Mouse (Mus musculus): ENCODE measurements around the gene Tpd52l1.
A peak's percentile ranks its signal among the peaks of the same experiment; 100 is the strongest.

Gene Tpd52l1

GRCm38 (mm10) chr10:31346401-31346800 lies 99.4 kb downstream of the Tpd52l1 start:
- DNase-seq (ENCODE audit: low spot score in 2 of 2): no peak

DNA sequence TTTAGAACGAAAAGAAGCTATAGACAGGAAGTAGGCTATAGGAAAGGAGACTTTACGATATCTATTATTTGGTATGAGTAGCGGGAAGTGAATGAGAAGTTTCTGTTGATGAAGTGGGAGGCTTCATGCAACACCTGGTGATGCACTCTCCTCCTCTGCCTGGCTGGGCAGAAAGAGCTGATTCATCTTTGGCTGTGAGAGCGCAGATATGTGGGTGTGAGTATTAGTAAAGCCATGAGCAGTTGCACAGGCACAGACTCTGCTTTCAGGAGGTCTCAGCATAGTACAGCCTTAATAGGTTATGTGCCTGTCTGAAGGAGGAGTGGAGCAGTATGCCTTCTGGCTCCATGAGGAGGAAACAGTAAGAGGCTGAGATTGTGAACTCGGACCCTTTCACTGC lies 109.3 kb downstream of the Tpd52l1 start:
- no peak for DNase-seq (ENCODE audit: low spot score in 2 of 2)

DNA sequence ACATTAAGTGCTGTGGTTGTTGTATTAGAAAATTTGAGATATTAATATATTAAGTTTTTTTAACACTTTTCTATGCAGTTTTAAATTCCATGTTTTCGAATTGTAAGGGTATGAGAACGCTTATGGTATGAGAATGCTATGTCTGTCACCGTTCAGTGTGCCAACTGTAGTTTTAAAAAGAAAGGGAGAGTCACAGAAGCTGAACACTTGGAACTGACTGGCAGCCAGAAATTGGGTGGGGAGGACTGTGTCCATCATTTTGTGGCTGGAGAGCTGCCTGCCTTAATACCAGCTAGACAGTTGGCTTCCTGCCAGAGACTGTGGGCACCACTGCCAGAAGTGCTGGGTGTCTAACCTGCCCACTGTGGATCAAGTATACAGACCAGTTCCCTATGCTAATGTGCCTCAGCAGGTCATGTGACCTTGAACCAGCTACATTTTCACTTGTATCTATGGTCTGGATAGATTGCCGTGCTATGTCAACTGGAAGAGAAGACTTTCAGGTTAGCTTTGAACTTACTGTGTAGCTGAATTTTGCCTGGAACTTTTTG lies 114.5 kb downstream of the Tpd52l1 start:
- no peak for DNase-seq (ENCODE audit: low spot score in 2 of 2)

DNA sequence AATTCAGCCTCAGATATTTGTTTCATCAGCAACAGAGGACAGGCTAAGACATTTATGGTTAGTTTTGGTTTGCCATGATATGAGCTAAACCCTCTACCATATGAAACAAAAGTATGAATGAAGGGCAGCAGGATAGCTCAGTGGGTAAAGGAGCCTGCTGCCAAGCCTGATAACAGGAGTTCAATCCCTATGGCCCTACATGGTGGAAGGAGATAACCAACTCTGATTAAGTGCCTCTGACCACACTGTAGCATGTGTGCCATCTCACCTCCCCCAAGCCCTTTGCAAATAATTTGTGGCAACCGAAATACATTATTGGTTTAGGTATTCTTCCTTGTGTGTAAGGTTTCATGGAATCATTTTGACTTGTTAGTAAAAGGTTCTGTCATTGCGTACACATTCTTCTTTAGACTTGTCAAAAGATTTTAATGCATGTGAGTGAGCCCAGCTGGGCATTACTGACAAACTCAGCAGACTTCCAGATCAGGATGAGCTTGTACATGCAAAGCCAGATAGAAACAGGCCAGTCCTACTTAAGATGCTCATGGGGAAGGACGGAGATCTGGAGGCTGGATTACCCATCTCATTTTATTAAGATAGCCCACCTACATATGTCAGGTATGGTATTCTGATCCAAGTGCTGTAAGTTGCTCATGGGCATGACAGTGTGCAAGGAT lies 115.3 kb downstream of the Tpd52l1 start:
- no peak for DNase-seq (ENCODE audit: low spot score in 2 of 2)

DNA sequence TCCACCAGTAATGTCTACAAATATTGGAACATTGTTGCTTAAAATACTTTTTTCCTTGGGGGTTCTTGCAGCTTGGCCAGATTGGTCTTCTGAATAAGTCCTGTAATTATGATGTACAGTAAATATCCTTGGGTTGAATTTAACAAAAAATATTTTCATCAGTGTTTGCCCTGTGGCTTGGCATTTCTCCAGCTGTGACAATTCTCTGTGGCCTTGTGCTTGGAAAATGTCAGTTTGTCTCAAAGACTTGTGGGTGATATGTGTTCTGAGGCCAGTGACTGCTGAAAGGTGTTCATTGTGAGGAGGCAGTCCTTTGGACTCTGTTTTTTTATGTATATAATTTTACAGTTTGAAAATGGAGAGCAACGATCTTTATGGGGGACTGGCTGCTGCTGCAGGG lies 116.3 kb downstream of the Tpd52l1 start:
- no peak for DNase-seq (ENCODE audit: low spot score in 2 of 2)

DNA sequence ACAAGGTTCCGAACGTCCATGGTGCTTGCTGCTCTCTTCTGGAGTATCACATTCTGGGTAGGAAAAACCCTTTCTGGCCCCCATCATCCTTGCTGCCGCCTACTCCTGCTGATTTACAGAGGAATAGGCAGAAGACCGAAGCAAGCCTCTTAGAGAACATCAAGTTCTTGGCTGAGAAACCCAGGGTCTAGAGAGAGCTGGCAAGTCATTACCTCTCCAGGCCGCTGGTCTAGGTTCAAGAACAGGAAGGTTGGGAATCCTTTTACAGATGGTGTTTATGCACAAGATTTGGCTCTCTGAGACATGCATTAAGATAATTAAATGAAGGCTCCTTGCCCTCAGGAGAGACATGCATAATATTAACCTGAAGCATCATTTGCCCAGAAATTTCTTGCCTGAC lies 127.3 kb downstream of the Tpd52l1 start:
- DNase-seq (ENCODE audit: low spot score in 2 of 2): no peak

GRCm38 (mm10) chr10:31312865-31313848 lies 132.6 kb downstream of the Tpd52l1 start, which contains the start of gene Hddc2:
TSS of gene Hddc2 (plus strand) at chr10:31313383.
- DNase-seq (ENCODE audit: low spot score in 2 of 2): peak; percentile 49

GRCm38 (mm10) chr10:31307024-31307598 lies 138.6 kb downstream of the Tpd52l1 start:
- DNase-seq (ENCODE audit: low spot score in 2 of 2): no peak

DNA sequence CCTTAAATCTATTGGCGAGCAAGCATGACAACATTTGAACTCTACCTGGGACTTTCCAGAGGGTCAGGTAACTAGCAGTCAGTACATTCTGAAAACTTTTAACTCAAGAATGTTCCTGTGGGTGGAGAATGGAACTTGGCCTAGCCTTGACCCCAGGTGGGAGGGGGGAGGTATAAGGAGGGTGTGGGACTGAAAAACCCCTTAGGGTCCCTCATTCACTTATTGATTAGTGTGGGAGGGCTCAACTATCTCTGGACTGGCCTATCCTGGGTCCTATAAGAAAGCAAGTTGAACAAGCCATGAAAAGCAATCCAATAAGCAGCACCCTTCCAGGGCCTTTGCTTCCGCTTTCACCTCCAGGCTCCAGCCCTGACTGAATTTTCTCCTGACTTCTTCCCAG lies 142.3 kb downstream of the Tpd52l1 start:
- no peak for DNase-seq (ENCODE audit: low spot score in 2 of 2)

- no peak for DNase-seq (ENCODE audit: low spot score in 2 of 2)
These were observed 145.5 kb downstream of the Tpd52l1 start for GRCm38 (mm10) chr10:31300292-31300691.

DNA sequence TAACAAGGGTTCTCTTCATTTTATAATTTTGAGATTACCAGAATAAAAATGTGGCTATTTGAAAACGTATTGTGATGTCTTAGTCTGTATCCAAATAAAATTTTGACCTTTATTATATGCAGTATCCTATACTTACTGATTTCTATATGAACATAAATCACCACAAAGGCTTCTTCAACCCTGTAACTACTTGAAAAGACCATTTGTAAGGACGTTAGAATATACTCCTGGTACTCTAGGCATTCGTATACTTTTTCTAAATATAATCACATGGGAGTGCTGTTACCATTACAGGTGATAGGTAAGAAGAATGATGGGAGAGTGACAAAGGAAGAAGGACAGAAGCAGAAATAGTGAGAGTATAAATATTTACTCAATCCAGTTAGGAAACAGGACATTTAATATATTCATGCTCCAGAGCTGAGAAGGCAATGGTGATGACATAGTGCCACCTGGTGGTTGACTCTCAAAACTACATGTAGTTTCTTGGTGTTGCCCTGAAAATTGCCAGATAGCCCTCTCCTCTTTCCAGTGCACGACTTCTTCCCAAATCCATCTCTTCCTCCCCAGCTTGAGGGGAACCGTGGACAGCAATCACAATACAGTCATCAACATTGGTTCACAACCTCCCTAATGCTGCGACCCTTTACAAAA lies 146.7 kb downstream of the Tpd52l1 start:
- peak in 1 of 2 experiments; percentile 25 for DNase-seq (ENCODE audit: low spot score in 2 of 2)

DNA sequence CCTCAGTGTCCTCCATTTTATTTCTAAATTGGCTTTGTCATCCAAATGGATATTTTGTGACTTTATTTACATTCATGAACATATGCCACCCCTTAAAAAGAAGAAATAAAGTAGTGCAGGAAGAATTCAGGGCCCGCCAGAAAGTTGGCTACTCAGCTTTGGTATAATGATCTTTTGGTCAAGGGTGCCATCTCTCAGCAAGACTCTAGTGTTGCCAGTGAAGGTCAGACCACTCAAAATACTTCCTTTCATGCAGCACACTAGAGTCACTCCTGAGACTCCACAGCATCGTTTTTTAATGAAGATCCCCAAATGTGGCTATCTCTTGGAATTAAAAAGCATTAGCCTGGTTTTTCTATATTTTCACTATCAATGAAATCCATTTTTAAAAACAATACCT lies 147.5 kb downstream of the Tpd52l1 start:
- no peak for DNase-seq (ENCODE audit: low spot score in 2 of 2)

DNA sequence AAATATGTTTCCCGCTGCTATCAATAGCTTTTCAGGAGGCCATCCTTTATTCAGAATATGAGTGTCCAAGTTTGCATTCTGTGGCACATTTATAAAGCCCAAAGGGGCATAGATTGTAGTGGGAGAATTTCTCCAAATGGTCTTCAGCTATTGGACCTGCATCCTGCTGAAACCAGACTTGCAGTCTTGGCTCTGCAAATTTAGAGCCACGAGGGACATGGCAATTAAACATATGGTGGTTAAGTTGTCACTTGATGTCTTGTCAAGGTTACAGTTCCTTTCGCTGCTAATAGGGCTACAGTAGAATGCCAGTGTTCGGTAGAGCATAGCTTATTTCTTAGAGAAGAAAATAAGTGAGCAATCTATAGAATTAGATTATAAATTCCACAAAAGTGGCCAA lies 148.7 kb downstream of the Tpd52l1 start:
- DNase-seq (ENCODE audit: low spot score in 2 of 2): no peak

- DNase-seq (ENCODE audit: low spot score in 2 of 2): no peak
These were observed 149.3 kb downstream of the Tpd52l1 start for GRCm38 (mm10) chr10:31296458-31296857.

DNA sequence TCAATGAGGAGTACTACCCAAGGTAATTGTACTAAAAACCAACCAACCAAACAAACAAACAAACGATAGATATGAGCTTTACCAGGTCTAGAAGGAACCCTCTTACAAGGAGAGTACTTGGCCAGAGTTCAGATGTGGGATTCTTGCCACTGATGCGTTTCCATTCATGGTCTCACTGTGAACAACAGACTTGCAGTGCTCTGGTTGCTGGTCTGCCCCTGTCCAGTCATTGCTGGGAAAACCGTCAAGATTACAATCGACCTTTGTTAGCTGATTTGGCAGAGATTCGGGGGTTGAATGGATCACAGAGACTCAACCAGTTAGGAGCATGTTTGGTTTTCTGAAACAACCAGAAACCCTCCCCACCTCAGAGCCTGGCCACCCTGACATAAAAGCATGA lies 150.1 kb downstream of the Tpd52l1 start:
- no peak for DNase-seq (ENCODE audit: low spot score in 2 of 2)

DNA sequence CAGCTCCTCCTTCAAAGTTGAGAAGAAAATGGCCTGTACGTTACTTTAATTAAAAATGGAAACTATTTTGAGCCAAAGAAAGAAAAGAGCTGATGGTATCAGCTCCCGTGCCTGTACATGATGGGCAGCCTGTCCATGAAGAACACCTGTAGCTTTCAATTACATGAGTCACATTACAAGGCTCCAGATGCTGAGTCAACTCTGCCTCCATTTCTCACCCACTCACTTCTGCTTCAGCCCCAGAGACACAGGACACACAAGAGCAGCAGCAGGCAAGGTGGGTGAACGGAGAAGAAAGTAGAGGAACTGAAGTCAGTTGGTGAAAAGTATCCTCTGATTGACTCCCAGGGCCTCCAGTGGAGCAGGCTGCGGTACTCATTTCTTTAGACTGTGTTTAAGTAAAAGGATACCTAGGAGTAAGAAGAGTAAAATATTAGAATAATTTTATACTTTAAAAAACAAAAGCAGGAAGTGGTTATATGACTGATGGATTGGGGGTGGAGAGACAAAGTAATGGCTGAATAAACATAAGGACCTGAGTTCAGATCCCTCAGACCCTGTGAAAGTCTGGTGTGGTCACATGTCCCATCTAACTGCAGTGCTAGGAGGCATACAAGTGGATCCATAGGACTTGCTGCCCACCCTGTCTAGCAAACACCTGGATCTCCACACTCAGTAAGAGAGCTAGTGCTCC lies 156.9 kb downstream of the Tpd52l1 start:
- no peak for DNase-seq (ENCODE audit: low spot score in 2 of 2)

DNA sequence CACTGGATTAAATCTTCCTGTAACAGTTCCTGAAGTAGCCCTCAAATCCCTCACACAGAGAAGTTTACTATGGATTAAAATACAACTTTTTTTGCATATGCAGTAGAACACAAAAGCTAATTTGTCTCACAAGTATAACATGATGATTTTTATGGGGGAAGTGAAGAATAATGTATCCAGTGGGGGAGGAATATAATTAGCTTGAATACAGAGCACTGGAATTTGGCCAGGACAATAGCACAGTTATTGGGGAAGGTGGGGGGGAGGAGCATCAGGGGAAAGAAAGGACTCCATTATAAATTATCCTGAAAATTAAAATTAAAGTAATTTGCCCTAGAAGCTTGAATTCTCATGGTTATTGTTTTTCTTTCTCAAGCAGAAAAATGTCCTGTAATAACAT lies 158.0 kb downstream of the Tpd52l1 start:
- no peak for DNase-seq (ENCODE audit: low spot score in 2 of 2)
